Mouse (Mus musculus) layer of hippocampus, adult 18-20 months (tissue): ENCODE measurements at regions not wholly inside any gene's neighbourhood (a gene's known extent, or its start where the extent isn't known, plus 50 kb on each side); places are given as distances from the start of the nearest gene placed in this dataset.

Source experiments
- DNase-seq, 2 experiments: peaks; one replicate each; pipeline ENCODE4 v3.0.0; 2022; ENCODE audit warnings: low spot score in 2 of 2

DNA sequence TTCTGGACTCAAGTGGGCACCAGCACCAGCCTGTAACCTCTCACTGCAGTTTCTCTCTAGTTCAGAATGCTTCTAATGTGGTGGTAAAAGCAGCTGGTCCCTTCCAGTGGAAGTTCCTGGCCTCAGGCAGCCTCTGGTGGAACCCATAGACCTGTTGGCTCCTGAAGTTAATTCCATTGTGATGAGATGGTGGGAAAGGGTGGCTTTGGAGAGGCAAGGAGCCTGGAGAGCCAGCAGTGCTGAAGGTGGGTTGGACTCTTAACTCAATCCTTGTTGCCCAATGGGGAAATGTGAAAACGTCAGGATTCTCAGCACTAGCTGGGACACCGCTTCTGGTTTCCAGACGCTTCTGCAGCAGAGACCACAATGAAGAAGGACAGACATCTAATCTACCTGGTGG lies 210.9 kb downstream of the Opa1 start:
- no peak for DNase-seq

DNA sequence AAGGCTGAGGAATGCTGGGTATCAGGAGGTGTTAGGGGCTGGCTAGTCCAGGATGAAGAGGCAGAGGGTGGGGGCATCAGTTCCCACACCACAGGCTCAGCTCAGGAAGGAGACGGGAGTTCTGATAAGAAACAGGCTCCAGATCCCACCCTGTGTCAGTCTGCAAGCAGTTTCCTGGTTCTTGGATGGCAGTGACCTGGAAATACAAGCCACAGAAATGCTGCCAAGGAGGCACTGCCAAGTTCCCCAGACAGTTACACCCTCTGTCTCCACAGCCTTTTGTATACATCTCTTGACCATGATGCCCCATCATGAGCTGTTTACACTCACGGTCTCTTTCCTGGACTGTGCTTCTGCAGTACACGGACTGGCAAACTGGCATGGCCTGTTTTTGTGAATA lies 220.1 kb downstream of the Opa1 start:
- no peak for DNase-seq

DNA sequence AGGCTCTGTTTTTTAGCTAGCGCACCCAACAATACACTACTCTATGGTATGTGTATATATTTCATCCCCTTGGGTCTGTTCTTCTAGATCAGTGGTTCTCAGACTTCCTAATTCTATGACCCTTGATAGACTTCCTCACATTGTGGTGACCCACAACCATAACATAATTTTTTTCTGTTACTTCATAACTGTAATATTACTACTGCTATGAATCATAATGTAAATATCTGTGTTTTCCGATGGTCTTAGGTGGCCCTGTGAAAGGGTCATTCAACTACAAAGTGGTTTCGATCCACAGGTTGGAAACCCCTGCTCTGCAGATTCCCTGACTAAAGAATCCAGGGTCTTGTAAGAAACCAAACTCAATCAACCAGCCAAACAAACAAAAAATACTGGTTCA lies 220.8 kb downstream of the Opa1 start:
- no peak for DNase-seq

DNA sequence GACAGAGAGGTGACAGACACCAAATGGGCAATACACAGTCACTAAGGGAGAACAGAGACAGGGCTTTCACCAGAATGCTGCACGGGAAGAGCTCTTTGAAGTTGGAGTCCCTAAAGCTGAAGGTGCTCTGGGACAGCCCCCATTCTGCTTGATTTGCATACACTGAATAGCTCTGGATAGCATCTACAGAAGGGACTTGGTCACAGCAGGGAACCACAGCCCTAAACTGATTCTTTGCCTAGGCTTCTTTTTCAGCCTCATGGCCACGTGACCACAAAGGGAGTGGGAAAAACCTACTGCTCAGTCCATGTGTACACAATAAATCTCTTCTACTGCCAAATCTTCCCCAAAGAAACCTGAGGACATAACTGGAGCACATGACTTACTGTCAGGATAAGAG lies 221.3 kb downstream of the Opa1 start:
- no peak for DNase-seq

DNA sequence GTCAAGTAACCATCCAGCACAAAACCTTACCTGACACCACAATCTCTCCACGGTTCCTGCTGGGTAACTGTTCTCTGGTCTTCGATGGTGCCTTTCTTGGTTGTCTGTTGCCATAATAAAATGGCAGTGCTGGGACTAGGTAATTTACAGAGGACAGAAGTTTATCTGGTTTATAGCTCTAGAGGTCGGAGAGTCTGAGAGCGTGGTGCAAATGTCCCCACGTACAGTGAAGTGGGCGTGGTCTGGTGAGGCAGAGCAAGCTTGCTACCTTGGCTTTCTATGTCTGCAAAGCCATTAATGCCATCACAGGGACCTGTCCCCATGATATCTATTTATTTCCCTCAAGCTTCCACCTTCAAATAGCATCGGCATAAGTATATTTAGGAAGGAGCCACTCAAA lies 223.0 kb downstream of the Opa1 start:
- no peak for DNase-seq

DNA sequence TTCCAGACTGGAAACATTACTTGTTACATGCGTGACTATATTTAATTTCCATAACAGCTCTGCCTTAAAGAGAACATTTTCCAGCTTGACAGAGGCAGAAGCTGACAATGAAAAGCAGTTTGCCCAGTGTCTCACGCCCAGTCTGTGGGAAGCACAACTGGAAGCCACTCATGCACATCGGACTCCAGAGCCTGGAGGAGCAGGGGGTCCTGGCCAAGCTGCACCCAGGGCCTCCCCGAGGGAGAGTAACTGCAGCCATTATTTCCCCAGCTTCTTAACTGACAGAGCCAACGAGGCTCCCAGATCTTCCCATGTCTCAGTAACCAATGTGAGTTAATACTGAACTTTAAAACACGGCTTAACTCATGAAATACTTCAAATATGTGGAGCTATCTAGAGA lies 223.5 kb downstream of the Opa1 start:
- DNase-seq = no peak

DNA sequence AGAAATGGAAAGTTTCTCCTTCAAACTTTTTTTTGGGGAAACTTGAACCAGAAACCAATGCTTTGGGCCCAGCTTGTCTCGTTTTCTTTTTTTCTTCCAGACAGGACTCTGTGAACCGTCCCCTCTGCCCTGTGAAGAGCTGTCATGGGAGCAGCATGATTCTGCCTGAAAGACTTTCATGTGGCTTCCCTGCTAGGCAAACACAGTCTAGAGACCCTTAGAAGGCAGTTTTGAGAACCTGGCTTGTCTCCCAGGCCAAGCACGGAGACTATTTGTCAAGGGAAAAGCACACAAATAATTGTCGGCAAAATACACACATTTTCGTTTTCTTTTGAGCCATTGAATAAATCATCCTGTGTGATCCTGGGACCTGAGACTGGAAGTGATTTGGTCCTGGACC lies 228.7 kb downstream of the Opa1 start:
- DNase-seq = no peak

DNA sequence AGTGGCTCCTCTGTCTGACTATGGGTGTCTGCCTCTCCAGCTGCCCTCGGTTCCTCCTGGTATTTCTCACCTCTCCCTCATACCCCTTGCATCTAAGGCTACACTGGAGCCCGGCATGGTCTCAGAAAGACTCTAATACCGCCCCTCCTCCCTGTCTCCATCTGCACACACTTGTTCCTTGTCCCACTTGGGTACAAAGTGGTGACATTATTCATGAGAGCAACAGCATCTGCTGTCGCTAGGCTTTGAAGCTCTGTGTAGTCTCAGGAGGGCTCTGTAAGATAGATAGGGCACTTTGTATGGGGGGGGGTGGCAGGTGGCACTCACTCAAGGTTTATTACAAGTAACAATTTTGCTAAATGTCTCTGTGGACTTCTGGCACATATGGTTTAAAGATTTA lies 229.7 kb downstream of the Opa1 start:
- peak in 1 of 2 experiments; percentile 50 for DNase-seq

DNA sequence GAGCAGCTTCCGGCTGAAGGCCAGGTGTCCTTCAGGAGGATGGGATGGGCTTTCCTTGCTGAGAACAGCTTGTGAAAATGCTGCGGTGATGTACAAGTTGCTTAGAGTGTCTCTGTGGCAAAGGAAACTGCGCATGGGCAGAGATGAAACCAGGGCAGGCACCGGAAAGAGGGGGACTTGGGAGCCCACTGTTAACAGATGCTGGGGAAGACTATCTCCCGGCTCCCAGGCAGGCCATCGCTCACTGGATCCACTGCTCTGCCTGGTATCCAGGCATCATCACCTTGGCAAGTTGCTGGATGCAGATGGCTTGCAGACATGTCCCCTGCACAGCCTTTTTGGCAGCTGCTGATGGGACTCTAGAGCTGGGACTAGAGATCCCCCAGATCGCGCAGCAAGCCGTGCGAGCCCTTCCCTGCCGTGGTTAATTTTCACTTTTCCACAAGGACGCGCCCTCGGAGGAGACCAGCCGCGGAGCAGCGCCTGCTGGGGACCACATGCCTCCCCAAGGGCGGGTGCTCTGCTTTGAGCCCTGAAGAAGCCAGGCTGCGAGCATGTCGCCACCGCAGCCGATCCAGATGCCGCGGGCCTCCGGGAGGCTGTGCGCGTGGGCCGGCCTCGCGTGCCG lies 234.4 kb downstream of the Opa1 start:
- DNase-seq = peak; percentile 54 to 59

DNA sequence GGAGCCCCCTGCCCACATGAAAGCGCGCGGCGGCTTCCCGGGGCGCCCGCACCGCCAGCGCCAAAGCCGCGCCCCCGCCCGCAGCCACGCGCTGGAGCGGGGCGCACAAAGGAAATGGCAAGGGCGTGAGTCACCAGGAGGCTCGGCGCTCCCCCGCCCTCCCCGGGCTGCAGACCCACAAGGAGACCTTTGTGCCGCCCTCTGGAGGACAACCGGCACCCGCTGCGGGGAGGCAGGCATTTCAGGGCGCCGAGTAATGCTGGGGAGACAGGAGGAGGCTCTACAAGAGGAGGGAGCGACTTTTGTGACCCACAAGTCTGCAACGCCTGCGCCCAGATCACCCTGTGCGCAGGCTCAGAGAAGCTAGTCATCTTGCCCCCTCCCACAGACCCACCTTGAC lies 234.9 kb downstream of the Opa1 start:
- DNase-seq = peak in 1 of 2 experiments; percentile 76

DNA sequence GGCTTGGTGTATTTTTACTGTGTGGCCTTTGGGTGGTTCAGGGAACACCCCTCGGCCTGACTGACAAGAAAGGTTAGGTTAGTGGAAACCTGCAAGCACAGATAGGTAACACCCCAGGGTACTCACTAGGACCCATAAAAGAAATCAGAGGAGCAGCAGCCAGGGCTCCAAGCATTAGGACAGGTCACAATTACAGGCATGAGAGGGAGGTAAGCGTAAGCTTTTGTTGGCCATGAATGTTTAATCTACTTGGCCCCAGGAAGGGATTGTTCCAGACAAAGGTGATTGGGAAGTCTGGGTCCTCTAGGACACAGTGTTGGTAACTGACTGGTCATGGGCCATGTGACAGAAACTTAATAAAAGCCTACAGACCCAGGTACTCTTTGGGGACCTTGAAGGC lies 235.5 kb downstream of the Opa1 start:
- no peak for DNase-seq

DNA sequence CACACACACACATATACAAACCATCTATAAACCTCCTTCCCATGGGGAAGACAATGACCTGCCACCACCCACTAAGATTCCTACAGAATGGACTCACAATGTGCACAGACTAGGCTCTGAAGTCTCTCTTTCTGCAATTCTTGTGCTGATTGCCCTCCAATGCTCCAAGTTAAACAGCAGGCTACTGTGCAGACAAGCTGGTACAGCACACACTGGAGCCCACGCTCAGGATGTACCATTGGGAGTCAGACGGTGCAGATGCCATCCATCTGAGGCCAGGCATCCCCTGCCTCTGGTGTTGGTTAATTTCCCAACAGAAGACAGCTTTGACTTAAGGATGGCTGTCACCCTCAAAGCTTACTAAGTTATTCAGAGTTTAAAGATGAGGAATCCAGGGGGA lies 236.1 kb downstream of the Opa1 start:
- peak; percentile 48 to 80 for DNase-seq

DNA sequence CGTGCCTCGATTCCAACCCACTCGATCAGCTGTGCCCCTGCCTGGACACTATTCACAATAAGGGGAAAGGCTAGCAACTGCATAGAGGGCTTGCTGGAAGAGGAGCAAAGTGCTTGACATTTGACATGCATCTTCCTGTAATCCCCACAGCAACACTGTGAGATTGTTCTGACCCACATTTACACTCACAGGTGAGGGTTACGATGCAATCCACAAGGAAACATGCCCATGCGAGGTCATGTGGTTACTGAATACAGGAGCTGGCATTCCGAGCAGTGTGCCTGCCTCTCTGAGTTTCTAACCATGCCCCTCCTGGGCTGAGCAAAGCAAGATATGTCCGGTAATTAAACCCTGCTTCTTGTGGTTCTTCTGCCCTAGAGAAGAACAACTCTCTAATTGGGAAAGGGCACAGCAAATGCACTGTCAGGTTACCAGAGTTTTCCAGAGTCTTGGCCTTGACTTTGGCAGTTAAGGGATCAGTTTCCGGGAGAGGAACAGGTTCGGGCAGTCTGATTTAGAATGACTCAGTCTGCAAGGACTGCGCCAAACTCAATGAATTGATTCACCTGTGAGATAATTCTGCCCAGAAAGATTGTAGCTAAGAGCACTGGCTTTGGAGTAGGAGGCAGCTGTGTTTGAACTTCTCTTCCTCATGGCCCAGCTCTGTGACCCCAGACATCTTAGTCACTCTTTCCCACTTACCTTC lies 236.7 kb downstream of the Opa1 start:
- DNase-seq = no peak

DNA sequence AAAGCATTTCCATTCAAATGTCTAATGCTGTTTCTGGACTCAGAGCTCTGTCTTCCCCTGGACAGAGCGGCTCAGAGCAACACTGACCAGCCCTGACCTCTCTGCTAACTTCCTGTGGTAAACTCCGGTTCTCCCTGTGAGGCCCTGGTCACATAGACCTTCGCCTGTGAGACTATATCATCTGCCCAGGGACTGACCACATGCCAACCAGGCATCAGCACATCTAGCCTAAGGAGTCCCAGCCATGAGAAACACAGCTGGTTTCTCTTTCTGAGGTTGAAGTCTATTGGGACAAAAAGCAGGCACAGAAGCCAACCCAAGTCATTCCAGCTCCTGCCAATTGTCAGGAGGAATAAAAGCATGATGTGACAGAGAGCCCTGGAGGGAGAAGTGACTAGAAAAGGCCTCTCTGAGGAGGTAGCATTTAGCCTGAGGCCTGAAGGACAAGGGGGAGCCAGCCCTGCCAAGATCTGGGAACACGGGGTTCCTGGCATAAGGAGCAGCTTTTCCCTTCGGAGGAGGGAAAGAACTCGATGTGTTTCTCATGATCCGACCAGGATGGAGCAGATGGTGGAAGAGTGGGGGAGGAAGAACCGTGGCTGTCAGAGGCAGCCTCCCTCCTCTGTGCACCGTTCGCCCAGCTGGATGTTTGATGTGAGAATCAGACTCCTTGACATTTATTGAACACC lies 237.7 kb downstream of the Opa1 start:
- DNase-seq = peak; percentile 82 to 92

DNA sequence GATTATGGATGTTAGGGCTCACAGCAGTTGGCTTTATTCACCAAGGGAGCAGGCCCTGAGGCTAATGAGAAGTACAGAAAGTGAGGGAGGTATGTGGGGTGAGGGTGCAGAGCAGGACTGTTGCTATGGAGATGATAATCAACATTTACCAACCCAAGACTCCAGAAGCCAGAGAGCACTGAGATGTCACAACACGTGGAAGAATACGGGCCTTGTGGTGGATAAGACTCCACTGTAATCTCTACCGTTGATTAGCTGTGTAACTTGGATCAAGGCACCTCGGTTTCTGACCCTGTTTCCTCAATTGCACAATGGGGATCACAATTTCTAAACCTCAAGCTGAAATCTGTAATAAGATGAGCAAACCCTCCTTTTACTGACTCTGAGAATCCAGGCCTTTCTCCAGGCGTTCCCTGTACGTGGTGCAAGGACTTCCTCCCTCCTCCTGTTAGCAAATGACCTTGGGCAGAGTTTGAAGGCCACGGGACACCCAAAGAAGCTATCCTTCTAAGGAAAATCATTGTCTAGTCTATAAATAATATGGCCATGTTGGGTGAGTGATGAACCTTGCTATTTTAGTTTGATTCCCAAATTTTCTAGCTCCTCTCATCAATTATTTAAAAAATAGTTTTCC lies 239.8 kb downstream of the Opa1 start:
- DNase-seq = no peak

DNA sequence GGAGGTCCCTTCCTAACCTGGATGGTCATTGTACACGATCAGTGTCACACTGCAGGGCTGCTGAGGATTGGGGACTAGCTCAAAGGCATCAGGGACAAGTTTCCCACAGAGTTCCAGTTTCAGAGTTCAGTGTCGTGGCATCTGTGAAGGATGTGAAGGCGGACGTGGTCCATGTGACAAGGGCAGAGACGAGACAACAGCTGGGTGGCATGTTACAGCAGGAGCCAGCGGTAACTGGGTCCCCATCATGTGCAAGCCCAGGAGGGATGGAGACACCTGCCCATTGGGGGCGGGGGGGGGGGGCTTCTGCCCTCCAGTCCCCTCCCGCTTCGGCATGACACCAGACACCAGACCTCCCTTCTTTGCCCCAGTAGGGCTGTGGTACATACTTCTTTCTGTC lies 241.6 kb downstream of the Opa1 start:
- DNase-seq = no peak

DNA sequence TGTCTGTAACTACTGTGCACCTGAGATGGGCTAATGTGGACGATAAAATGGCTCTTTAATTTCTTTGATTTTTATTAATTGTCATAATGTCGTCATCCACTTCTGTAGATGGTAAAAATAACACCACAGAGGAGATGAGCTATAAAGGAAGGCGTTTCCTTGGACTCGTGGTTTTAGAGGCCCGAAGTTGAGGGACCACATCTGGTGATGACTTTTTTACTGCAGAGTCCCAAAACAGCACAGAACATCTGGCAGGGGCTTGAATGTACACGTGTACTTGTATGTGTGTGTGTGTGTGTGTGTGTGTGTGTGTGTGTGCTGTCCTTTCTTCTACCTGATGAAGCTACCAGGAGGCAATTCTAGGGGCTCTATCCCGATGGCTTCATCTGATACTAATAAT lies 242.1 kb upstream of the Hes1 start:
- no peak for DNase-seq

DNA sequence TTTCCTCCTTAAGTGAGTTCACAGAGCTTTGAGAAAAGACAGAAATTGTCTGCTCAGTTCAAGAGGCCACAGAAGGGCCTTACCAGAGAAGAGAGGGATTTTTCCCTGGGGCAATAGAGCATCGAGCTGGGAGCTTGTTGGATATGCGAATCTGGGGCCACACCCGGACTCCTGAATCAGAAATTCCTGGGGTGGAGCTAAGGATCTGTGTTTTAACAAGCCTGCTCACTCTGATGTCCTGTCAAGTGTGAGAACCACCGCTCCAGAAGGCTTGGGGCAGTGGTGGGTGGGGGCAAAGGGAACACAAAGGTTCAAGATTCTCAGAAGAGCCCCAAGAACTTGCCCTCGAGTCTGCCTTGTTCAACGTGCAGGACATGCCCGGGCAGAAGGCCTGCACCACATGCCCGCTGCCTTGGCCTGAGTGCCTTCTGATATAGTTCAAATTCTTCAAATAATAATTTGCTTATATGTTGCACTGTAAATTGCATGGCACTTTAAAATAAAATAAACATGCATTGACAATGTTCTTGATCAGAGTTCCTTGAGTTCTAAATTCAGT lies 241.3 kb upstream of the Hes1 start:
- no peak for DNase-seq

DNA sequence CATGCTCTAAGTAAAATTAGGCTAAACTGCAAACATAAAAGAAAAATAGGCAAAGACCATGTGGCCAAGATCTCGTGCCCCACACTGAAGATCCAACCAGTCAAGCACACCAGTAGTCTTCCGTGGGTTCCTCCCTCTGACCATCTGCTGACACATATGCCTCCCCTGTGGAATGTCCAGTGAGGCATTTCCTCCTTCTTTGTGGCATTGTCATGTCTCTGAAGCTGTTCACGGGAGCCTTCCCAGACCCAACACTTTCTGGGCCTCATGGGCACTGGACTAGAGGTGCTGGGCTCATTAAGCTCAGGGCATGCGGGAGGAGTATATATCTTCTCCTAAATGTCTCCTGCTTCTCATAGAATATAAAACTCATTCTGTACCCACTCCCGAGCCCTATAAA lies 237.3 kb upstream of the Hes1 start:
- no peak for DNase-seq

DNA sequence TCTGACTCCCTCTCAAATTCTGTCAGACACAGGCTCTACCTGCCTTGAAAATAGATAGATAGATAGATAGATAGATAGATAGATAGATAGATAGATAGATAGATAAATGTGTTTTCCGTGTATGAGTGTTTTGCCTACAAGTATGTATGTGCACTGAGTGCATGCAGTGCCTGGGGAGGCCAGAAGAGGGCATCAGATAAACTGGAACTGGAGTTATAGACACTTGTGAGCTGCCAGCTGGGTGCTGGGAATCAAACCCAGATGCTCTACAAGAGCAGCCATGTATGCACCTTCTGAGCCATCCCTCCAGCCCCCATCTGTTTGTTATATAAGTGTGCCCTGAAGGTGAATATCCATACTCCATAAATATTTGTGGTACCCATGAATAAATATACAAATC lies 236.4 kb upstream of the Hes1 start:
- no peak for DNase-seq

DNA sequence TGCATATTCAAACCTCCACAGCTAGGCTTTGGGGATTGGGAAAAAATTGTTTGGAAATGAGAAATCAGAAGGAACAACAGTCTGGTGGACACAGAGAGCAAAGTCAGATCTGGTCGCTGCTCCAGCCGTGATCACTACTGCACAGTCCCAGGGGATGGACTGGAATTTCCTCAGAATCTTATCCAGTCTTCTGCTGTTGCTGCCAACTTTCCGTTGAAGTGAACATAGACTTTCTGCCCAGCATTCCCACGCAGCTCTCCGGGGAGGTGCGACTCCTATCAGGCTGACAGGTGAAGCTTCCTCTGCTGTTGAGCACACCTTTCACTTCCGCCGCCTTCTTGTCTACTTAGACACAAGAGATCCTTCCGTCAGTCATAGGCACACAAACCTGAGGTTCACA lies 234.7 kb upstream of the Hes1 start:
- no peak for DNase-seq

DNA sequence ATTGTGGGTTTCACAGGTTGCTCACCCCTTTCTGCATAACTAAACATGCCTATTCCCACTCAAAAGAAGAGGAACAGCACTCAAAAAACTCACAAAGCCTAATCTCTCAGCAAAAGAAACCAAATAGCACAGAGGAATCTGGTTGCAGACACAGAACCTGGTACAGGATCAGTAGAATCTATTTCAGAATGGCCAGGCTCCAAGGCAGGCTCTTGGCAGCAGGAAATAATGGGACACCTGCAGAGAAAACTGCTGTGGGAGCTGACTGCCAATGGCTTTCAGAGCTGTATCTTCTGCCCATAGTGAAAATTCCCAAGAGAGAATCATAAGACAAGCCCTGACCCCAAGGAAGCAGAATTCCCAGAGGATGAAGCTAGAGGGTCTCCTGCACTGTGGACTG lies 234.1 kb upstream of the Hes1 start:
- DNase-seq = peak in 1 of 2 experiments; percentile 36
